Mouse (Mus musculus) embryo, embryonic 10 days (tissue): Measurements from ENCODE around the gene Klhdc3.
A peak's percentile ranks its signal among the peaks of the same experiment; 100 is the strongest.

Experiments
- DNase-seq: peaks from one replicate; pipeline ENCODE4 v3.0.0-alpha.2; 2015; ENCODE audit warnings: low spot score

Gene Klhdc3

DNA sequence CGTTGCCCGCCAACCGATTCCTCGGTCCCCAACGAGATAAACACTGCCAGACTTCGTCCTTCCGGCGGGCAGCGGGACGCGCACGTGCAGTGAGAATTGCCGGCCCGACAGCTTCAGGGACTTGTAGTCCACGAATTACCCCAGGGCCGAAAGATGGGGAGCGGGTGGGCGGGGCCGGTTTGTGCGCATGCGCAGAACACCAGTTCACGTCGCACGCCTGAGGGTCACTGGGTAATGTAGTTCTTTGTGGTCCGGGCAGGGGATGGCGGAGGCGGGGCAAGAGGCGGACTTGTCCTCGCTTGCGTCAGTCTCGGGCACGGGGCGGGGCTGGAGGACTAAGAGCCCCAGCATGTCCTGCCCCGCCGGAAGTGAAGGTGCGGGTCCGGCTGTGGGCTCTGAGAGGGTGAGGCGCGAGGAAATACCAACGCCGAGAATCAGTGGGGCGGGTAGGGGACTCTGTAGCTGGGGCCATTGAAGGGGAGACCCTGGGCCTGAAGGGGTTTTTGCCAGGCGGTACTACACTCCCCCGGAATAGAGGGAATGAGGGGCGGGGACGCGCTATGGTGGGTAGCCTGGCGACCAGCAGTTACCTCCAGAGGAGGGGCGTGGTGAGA lies at the start of gene Klhdc3:
Klhdc3 (minus strand) TSS at position 155 of the 614 bp plus-strand sequence.
- DNase-seq, result peak; percentile 99

DNA sequence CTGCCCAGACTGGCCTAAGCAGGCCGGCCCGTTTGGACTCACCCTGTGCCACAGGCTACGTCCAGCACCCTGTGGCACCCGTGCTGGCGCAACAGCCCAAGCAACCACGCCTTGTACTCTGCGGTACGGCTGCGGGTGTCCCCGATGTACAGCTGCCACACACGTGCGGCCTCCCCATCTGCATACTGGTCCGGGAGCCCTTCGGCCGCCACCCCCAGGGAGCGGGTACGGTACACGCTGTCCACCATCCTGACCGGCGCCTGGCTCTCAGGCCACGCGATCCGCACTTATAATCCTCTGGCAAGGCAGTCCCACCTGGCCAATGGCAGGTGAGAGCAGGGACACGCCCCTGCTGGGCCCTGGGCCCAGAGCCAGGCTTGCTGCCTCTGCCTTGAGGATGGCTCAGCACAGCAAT lies 48.2 kb upstream of the Klhdc3 start, which contains the start of gene Gnmt:
Gnmt (minus strand) TSS at position 265 of the 415 bp plus-strand sequence.
- DNase-seq, result no peak

GRCm38 (mm10) chr17:46728496-46728895 lies 47.8 kb upstream of the Klhdc3 start:
- DNase-seq, result no peak

GRCm38 (mm10) chr17:46728021-46728420 lies 47.3 kb upstream of the Klhdc3 start:
- peak; percentile 51 for DNase-seq

DNA sequence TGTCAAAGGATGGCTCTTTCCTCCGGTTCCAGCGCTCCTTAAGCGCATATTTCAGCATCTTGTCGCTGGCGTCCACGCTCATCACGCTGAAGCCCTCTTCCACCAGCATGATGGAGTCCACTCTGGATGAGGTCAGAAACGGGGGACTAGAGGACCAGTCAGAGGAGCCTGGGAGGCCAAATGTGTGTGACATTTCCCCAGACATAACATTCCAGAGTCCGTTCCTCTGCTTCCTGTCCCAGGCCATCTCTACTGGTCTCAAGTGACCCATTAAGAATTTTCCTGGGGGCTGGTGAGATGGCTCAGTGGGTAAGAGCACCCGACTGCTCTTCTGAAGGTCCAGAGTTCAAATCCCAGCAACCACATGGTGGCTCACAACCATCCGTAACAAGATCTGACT lies 46.6 kb upstream of the Klhdc3 start:
- no peak for DNase-seq

DNA sequence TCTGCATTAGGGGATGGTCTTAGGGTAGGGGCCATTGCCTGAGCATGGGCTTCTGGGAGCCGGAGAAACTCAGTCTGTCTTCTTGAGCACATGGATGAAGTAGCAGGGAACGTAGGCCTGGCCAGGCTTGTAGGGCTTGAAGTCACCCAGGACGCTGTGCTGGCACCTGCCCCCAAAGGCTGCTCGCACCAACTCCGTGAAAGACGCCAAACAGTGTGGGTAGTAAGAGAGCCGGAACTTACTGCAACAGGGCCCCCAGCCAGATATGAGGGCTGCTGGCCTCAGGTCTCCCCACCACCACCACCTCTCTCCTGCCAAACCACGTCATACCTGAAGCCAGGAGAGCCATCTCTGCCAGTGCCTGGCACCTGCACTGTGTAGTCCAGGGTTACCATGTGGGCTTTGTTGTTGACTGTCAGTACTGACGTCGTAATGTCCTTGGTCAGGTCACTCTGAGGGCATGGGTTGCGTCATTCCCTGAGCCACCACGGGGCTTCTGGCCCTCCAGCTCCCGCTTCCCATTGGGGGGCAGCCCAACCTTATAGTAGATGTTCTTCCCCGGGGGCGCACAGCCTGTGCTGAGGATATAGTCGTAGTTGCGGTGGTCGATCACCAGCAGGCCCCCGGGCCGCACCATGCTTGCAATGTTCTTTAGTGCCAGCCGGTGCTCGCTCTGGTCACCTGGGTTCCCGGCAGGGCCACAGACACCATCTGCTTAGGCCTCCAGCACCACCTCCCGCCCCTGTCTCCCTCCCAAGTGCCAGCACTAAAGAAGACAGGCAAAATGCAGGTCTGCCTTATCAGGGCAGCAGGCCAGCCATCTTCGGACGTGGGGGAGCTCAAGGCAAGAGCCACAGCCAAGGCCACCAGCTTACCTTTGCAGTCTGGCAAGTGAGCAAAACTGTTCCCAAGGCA lies 45.3 kb upstream of the Klhdc3 start:
- DNase-seq, result no peak

GRCm38 (mm10) chr17:46725273-46725672 lies 44.6 kb upstream of the Klhdc3 start:
- peak; percentile 70 for DNase-seq

DNA sequence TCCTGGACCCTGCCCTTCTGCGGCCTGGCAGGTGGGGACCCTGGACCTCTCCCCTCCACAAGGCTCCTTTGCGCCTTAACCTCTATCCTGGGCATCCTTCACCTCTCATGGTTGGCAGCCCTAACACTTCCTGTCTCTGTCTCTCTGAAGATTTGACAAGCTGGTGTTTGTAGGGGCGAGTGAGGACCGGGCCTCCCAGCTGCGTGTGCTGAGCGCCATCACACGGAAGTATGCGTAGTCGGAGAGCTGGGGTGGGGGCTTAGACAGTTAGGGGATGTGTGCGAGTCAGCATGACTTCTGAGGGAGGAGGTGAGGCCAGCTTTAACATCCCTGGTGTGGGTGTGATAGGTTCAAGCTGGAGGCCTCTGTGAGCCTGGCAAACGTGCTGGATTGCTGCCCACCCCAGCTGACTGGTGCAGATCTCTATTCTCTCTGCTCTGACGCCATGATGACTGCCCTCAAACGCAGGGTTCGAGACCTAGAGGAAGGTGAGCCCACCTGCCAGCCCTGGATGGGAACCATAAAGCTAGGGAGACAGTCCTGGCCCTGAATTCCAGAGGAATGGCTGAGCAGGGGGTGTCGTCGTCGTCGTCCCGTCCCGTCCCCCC lies 43.9 kb upstream of the Klhdc3 start:
- DNase-seq, result no peak

DNA sequence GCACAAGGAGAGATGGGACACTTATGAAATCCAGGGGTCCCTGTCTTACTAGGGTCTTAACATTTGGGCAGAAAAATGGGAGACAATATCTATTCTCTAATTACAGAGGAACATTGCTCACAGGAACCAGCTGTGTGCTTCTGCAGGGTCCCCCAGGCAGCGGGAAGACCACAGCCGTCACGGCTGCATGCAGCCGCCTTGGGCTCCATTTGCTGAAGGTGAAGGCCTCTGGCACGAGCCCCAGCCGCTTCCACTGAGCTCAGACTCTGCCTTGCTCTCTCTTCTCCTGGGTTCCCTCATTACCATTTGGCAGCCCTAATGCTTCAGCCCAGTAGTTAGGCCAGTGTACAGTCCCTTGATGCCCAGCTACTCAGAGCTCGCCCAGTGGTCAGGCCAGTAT lies 40.4 kb upstream of the Klhdc3 start:
- DNase-seq, result no peak

DNA sequence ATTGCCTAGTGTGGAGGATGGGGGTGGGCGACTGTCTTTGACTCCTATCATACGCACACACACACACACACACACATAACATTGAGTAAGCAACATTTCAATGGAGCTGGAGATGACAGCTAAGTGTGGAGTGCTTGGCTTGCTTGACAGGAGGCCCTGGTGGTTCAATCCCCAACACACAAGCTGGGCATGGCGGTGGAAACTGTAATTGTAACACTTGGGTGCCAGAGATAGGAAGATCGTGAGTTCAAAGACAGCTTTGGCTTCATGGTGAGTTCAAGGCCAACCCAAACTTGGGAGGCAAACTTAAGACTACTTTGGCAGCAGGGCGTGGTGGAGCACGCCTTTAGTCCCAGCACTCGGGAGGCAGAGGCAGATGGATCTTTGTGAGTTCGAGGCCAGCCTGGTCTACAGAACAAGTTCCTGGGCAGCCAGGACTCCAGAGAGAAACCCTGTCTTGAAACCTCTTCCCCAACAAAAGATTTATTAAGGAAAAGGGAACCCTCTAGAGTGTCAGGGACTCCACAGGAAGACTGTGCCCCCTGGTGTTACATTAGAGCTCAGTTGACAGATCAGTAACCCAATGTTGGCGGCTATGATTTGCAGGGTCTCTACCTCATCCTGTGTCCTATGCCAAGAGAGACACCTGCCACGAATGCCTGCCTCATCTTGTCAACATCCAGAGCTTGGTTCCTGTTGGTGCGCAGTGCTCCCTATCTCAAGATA lies 34.2 kb upstream of the Klhdc3 start:
- DNase-seq, result no peak

DNA sequence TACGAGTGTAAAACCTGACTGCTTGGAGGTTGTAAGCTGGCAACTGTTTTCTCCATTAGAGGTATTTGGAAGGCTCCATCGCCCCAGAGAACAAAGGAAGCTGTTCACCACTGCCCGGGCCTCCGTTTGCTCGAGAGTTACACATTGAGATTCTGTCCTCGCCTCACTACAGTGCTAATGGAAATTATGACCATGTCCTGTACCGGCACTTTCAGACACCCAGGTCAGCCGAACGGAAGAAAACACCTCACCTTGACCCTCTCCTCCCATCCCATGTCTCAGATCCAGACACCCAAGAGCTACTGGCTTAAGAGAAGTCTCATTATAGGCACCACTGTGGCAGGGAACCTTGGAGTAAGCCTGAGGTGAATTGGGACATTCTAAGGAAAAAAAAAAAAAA lies 33.1 kb upstream of the Klhdc3 start:
- DNase-seq, result no peak

DNA sequence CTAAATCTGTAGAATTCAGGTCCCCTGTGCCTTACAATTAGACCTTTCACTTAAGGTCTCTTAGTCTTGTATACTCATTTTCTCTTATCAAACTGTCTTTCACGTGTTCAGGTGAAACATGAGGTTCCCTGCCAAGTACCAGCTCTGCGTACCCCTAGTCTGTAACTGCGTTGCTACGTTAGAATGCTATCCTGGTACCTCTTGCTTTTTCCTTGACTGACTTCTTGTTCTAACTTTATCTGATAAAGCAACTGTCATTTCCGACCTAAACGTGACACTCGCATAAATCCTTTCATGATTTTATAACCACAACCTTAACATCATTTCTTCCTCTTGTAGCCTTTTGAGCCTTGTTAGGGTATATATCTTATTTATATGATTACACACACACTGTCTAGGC lies 31.7 kb upstream of the Klhdc3 start:
- no peak for DNase-seq

DNA sequence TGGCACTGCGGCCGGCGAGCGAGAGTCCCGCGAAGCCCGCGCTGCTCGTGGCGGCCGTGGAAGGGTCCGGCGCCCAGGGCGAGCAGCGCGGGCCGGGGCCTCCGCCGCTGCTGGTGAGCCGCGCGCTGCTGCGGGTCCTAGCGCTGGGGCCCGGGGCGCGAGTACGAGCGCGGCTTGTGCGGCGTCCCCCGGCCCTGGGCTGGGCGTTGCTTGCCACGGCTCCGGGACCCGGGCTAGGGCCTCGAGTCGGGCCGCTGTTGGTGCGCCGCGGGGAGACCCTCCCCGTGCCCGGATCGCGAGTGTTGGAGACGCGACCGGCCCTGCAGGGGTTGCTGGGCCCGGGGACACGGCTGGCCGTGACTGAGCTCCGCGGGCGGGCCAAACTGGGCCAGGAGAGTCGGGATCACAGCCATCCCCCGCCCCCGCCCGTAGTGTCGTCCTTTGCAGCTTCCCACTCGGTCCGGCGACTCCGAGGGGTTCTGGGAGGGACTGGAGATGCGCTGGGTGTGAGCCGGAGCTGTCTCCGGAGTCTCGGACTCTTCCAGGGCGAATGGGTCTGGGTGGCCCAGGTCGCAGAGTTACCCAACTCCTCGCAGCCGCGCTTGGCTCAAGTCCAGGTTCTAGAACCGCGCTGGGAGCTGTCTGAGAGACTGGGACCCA lies 31.0 kb upstream of the Klhdc3 start:
- DNase-seq, result no peak

GRCm38 (mm10) chr17:46710959-46711597 lies 30.4 kb upstream of the Klhdc3 start, which contains the start of gene Pex6:
TSS of gene Pex6 (plus strand) at chr17:46711463.
- peak; percentile 96 for DNase-seq

DNA sequence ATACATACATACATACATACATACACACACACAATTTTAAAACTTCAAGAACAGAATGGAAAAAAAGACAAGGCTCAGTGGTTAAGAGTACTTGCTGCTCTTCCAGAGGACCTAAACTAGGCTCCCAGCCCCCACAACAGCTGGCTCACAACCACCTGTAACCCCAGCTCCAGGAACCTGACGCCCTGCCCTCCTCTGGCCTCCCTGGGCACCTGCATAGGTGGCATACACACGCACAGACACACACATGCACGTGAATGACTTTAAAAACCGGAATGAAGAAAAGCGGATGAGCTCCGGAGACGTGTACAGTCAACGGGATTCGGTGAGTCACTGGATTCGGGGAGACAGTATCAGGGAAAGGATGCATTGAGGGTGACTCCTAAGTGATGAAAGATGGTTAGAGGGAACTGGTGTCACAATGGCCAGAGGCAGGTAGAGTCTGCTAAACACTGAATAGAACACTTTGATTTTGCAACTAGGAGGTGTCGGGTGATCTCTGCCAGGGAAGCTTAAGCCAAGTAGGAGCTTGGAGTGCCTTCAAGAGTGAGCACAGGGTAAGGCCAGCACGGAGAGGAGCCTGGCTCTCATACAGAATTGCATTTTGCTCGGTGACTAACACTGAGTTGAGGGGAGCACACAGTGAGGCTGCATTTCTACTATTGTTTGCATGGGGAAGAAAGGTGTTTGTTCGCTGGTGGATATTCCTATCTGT lies 25.8 kb upstream of the Klhdc3 start:
- DNase-seq, result no peak

GRCm38 (mm10) chr17:46704887-46705835 lies 24.4 kb upstream of the Klhdc3 start, which contains the start of gene Ppp2r5d:
TSS of gene Ppp2r5d (minus strand) at chr17:46705111.
- peak; percentile 98 for DNase-seq

GRCm38 (mm10) chr17:46703971-46704886 lies 23.5 kb upstream of the Klhdc3 start:
- peak; percentile 24 for DNase-seq

DNA sequence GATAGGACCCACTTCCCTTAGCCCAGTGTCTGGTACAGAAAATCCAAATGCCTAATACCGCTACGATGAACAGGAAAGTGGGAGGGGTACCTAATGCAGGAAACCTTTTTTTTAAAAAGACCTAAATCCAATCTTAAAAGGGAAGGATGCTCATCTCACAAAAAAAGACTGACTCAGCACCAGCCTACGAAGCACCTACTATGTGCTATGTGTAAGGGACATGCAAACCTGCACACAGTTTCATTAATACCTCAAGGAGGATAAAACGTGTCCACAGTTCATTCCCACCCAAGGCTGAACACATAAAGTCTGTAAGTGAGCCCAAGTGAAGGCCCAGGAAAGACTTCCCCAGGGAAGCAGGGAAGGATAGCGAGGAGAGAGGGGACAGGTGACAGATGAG lies 21.8 kb upstream of the Klhdc3 start:
- DNase-seq, result no peak
